Mouse (Mus musculus): ENCODE data around the gene Mrvi1. TPM values are rescaled to one million over a fixed set of nuclear protein-coding genes. Genes with fewer than 3 reads are reported as not detected.

The Mrvi1 gene
- total and polyA plus RNA-seq, 3 experiments, result 0.11 TPM; not detected in 2

- dilution Hi-C loops (cut with MboI; ENCODE audit: extremely low pct_ligation_motif_present, extremely low pct_unique_long_range_greater_than_20kb, low sequenced_read_pairs) (no loop called here), in situ Hi-C loops (cut with MboI; ENCODE audit: low pct_ligation_motif_present, low pct_unique_long_range_greater_than_20kb, low sequenced_read_pairs) (no loop called here)
- Histone ChIP-seq H3K79me2 (replicated peaks; ENCODE audit: control insufficient read depth, extremely low read depth, insufficient read depth, poor library complexity, severe bottlenecking) (no peaks in the 10 kb centered on the region), H3K27ac (ENCODE audit: insufficient read depth, low read depth) (no peak overlapping the region), H3K4me1 (ENCODE audit: control insufficient read depth in 1 of 2, insufficient read depth in 2 of 2) (no peaks in the 10 kb centered on the region), H3K36me3 (replicated peaks in 1 of 2; ENCODE audit: control insufficient read depth in 1 of 2, insufficient read depth in 1 of 2, low read length in 1 of 2) (no peaks in the 10 kb centered on the region), H3K4me3 (replicated peaks in 1 of 3; ENCODE audit: low read depth in 2 of 3, low read length in 2 of 3, poor library complexity in 1 of 3) (no peak overlapping the region), H3K9ac (ENCODE audit: insufficient read depth, low read depth) (no peak overlapping the region), H3K9me3 (replicated peaks; ENCODE audit: low read length) (no peaks in the 10 kb centered on the region), H3K4me2 (ENCODE audit: insufficient read depth, low read depth, poor library complexity, severe bottlenecking) (no peak overlapping the region), H3K27me3 (replicated peaks) (no peaks in the 10 kb centered on the region)
- no peak for TF ChIP-seq MAX (IDR thresholded peaks at IDR 0.05; ENCODE audit: low read length)
- no peak for TF ChIP-seq ZNF384 (IDR thresholded peaks at IDR 0.05; ENCODE audit: low read depth, low read length)
- TF ChIP-seq MXI1 (IDR thresholded peaks at IDR 0.05; ENCODE audit: low read depth, low read length), result no peak
- no peak for TF ChIP-seq NELFE (IDR thresholded peaks at IDR 0.05; ENCODE audit: low read depth, low read length)
- no peak for TF ChIP-seq MAZ (IDR thresholded peaks at IDR 0.05; ENCODE audit: low read depth, low read length)
- TF ChIP-seq CTCF (conservative IDR thresholded peaks at IDR 0.05 in 1 of 2, IDR thresholded peaks at IDR 0.05 in 1 of 2; ENCODE audit: low read depth in 2 of 2, low read length in 2 of 2), result no peak
- TF ChIP-seq E2F4 (IDR thresholded peaks at IDR 0.05; ENCODE audit: insufficient replicate concordance, low read depth, low read length), result no peak
- no peak for TF ChIP-seq SMC3 (IDR thresholded peaks at IDR 0.05; ENCODE audit: low read depth, low read length)
- TF ChIP-seq NRF1 (IDR thresholded peaks at IDR 0.05; ENCODE audit: low read depth, low read length), result no peak
- TF ChIP-seq POLR2A (IDR thresholded peaks at IDR 0.05; ENCODE audit: low read depth, low read length), result no peak
- TF ChIP-seq CHD2 (IDR thresholded peaks at IDR 0.05; ENCODE audit: low read length), result no peak
- no peak for TF ChIP-seq PAX5 (IDR thresholded peaks at IDR 0.05; ENCODE audit: low read length)
- no peak for TF ChIP-seq MAFK (IDR thresholded peaks at IDR 0.05; ENCODE audit: insufficient replicate concordance, low read length)
- no peak for TF ChIP-seq RAD21 (IDR thresholded peaks at IDR 0.05; ENCODE audit: low read depth, low read length)
- TF ChIP-seq USF2 (conservative IDR thresholded peaks at IDR 0.05; ENCODE audit: low read depth, low read length), result no peak
- TF ChIP-seq HCFC1 (IDR thresholded peaks at IDR 0.05; ENCODE audit: low read depth, low read length), result no peak
- no peak for TF ChIP-seq CHD1 (IDR thresholded peaks at IDR 0.05; ENCODE audit: low read depth, low read length)
- no peak for TF ChIP-seq GABPA (IDR thresholded peaks at IDR 0.05; ENCODE audit: insufficient replicate concordance, low read depth, low read length)
- no peak for DNase-seq (ENCODE audit: extremely low read depth)
Measured at GRCm38 (mm10) chr7:110876965-110877364, 105.3 kb downstream of the Mrvi1 start.

GRCm38 (mm10) chr7:110868807-110869206, 113.5 kb downstream of the Mrvi1 start:
- Histone ChIP-seq H3K4me2 (ENCODE audit: insufficient read depth, low read depth, poor library complexity, severe bottlenecking) (no peak overlapping the region), H3K4me1 (ENCODE audit: control insufficient read depth in 1 of 2, insufficient read depth in 2 of 2) (no peaks in the 10 kb centered on the region)
- dilution Hi-C loops (cut with MboI; ENCODE audit: extremely low pct_ligation_motif_present, extremely low pct_unique_long_range_greater_than_20kb, low sequenced_read_pairs), result no loop called here

More at GRCm38 (mm10) chr7:110868807-110869206, 113.5 kb downstream of the Mrvi1 start:
- Histone ChIP-seq H3K79me2 (replicated peaks; ENCODE audit: control insufficient read depth, extremely low read depth, insufficient read depth, poor library complexity, severe bottlenecking) (no peaks in the 10 kb centered on the region), H3K4me3 (replicated peaks in 1 of 3; ENCODE audit: low read depth in 2 of 3, low read length in 2 of 3, poor library complexity in 1 of 3) (no peak overlapping the region), H3K9ac (ENCODE audit: insufficient read depth, low read depth) (no peak overlapping the region), H3K27me3 (replicated peaks) (no peaks in the 10 kb centered on the region), H3K27ac (ENCODE audit: insufficient read depth, low read depth) (no peak overlapping the region), H3K9me3 (replicated peaks; ENCODE audit: low read length) (no peaks in the 10 kb centered on the region), H3K36me3 (replicated peaks in 1 of 2; ENCODE audit: control insufficient read depth in 1 of 2, insufficient read depth in 1 of 2, low read length in 1 of 2) (no peaks in the 10 kb centered on the region)
- in situ Hi-C loops (cut with MboI; ENCODE audit: low pct_ligation_motif_present, low pct_unique_long_range_greater_than_20kb, low sequenced_read_pairs), result no loop called here
- no peak for DNase-seq (ENCODE audit: extremely low read depth)
- TF ChIP-seq POLR2AphosphoS2 (IDR thresholded peaks at IDR 0.05; ENCODE audit: low read depth, low read length), result no peak
- TF ChIP-seq MXI1 (IDR thresholded peaks at IDR 0.05; ENCODE audit: low read depth, low read length), result no peak
- no peak for TF ChIP-seq E2F4 (IDR thresholded peaks at IDR 0.05; ENCODE audit: insufficient replicate concordance, low read depth, low read length)
- TF ChIP-seq PAX5 (IDR thresholded peaks at IDR 0.05; ENCODE audit: low read length), result no peak
- TF ChIP-seq MAX (IDR thresholded peaks at IDR 0.05; ENCODE audit: low read length), result no peak
- no peak for TF ChIP-seq ELF1 (IDR thresholded peaks at IDR 0.05; ENCODE audit: low read depth, low read length)
- TF ChIP-seq RCOR1 (conservative IDR thresholded peaks at IDR 0.05; ENCODE audit: low read depth, low read length), result no peak
- TF ChIP-seq KAT2A (IDR thresholded peaks at IDR 0.05; ENCODE audit: insufficient replicate concordance, low read length), result no peak
- no peak for TF ChIP-seq NELFE (IDR thresholded peaks at IDR 0.05; ENCODE audit: low read depth, low read length)
- TF ChIP-seq ZC3H11A (IDR thresholded peaks at IDR 0.05; ENCODE audit: low read depth, low read length), result no peak
- no peak for TF ChIP-seq USF2 (conservative IDR thresholded peaks at IDR 0.05; ENCODE audit: low read depth, low read length)

Measured in CH12.LX (cell line).